Mouse (Mus musculus) kidney, postnatal 0 days (tissue): ENCODE measurements around the gene Tmprss12. TPM values are rescaled to one million over a fixed set of nuclear protein-coding genes. Genes with fewer than 3 reads are reported as not detected.
"Not testable (repeated sequence)": the region's sequence is repeated elsewhere in the genome, so short reads cannot be mapped to it uniquely, and the experiment has no call there.

Experiments
- ATAC-seq: fragments of 200-750 bp; cut with Nextera tagmentation; replicated peaks from 2 replicates; pipeline ENCODE4 v1.8.0; 2017; ENCODE audit warnings: low read depth, moderate number of reproducible peaks, moderate TSS enrichment, moderate library complexity; ENCODE audit not compliant: low FRiP score
- DNase-seq: peaks from one replicate; pipeline ENCODE4 v3.0.0-alpha.2; 2016; ENCODE audit warnings: low spot score
- H3K27ac ChIP-seq: fragments of 300-500 bp; sonication (generic); 2 replicates; pipeline ENCODE4 v1.5.1; 2014; ENCODE audit warnings: mild to moderate bottlenecking
- H3K27me3 ChIP-seq: fragments of 300-500 bp; sonication (generic); 2 replicates; pipeline ENCODE4 v1.6.1; 2014; ENCODE audit warnings: low read length, mixed read lengths; ENCODE audit not compliant: insufficient read depth
- H3K36me3 ChIP-seq: fragments of 300-500 bp; sonication (generic); 2 replicates; pipeline ENCODE4 v1.6.1; 2014; ENCODE audit warnings: low read length, mixed read lengths; ENCODE audit not compliant: insufficient read depth
- H3K4me1 ChIP-seq: fragments of 300-500 bp; sonication (generic); replicated peaks from 2 replicates; pipeline ENCODE4 v1.6.1; 2014; ENCODE audit warnings: antibody characterized with exemption, low read length, mixed read lengths; ENCODE audit not compliant: insufficient read depth
- H3K4me2 ChIP-seq: fragments of 300-500 bp; sonication (generic); 2 replicates; pipeline ENCODE4 v1.6.1; 2014; ENCODE audit warnings: mild to moderate bottlenecking, low read length, moderate library complexity, mixed read lengths
- H3K4me3 ChIP-seq: fragments of 300-500 bp; sonication (generic); replicated peaks from 2 replicates; pipeline ENCODE4 v1.5.1; 2014; ENCODE audit warnings: low read depth, low read length
- H3K9ac ChIP-seq: fragments of 300-500 bp; sonication (generic); 2 replicates; pipeline ENCODE4 v1.6.1; 2014; ENCODE audit warnings: low read depth, low read length
- H3K9me3 ChIP-seq: fragments of 300-500 bp; sonication (generic); replicated peaks from 2 replicates; pipeline ENCODE4 v1.6.1; 2016; ENCODE audit warnings: low read length, inconsistent platforms, mixed read lengths
- CTCF ChIP-seq: IDR thresholded peaks from 2 replicates; pipeline ENCODE4 v1.5.1; 2016; ENCODE audit warnings: antibody characterized with exemption, low read depth, mild to moderate bottlenecking, moderate library complexity
- WGBS: fragments of 180-500 bp; shearing (Covaris S2); extraction: QIAGEN DNeasy Blood & Tissue Kit; methylation state at CpG from one replicate; pipeline ENCODE4 v1.1.7; 2014; 5-methylcytosine and 5-hydroxymethylcytosine counted together
- polyA plus RNA-seq: library from polyadenylated mRNA; unstranded; fragments of >200 nt; fragmentation: Nextera tagmentation; extraction: Ambion mirVana; gene quantifications from 2 replicates; pipeline ENCODE4 v1.2.1, GENCODE M21; 2015

Tmprss12 gene
- polyA plus RNA-seq, 1 experiment from 2014 or later, result not detected

GRCm38 (mm10) chr15:100307438-100308096, 26.9 kb downstream of the Tmprss12 start:
- H3K4me3 ChIP-seq, H3K27ac ChIP-seq, H3K27me3 ChIP-seq, H3K9me3 ChIP-seq, H3K4me2 ChIP-seq, H3K9ac ChIP-seq, ATAC-seq, H3K36me3 ChIP-seq, H3K4me1 ChIP-seq: not testable (repeated sequence)
- WGBS, result 36% methylated on average over 8 of the region's 11 CpGs
- peak; percentile 65 for TF ChIP-seq CTCF
- peak; percentile 83 for DNase-seq

- no peak overlapping the region for H3K9ac ChIP-seq
- no peak overlapping the region for H3K4me3 ChIP-seq
- peak; percentile 12 for DNase-seq
- ATAC-seq, result no peak
- H3K9me3 ChIP-seq, result no peaks in the 10 kb centered on the region
- H3K4me1 ChIP-seq, result no peaks in the 10 kb centered on the region
- H3K27me3 ChIP-seq, result no peaks in the 10 kb centered on the region
- H3K36me3 ChIP-seq, result no peaks in the 10 kb centered on the region
- WGBS, result 60% methylated on average over 2 of the region's 2 CpGs
- H3K4me2 ChIP-seq, result no peak overlapping the region
- no peak for TF ChIP-seq CTCF
- H3K27ac ChIP-seq, result no peak overlapping the region
Measured at GRCm38 (mm10) chr15:100312346-100312745, 31.7 kb downstream of the Tmprss12 start.

DNA sequence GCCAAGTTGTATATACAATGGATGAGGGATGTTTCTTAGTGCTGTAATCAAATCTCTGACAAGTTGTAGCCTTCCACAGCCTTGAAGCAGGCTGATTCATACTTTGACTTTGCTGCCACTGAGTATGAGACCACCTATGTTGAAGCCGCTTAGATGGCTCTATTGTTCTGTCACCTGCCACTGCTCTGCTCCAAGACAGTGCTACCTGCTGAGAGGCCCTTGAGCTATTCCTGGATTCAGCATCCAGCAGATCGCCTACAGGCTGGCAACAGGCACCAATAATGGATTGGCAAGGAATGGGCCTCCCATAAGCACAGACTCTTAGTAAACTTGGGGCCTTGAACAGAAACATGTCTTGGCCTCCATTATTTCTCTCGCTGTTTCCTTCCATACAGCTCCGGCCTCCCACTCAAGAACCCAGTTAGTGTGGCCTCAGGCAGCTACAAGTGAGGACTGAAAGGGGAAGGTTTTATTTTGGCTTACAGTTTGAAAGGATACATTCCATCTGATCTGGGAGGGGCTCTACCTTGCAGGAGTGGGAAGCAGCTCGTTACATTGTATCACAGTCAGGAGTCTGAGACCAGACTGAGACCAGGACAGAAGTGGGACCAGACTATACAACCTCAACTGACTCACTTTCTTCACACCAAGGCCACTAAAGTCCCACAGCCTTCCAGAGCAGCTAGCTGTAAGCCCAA, 34.0 kb downstream of the Tmprss12 start:
- Histone ChIP-seq H3K4me3 (no peak overlapping the region), H3K9ac (no peak overlapping the region), H3K27me3 (no peaks in the 10 kb centered on the region), H3K4me1 (no peaks in the 10 kb centered on the region), H3K27ac (no peak overlapping the region), H3K36me3 (no peaks in the 10 kb centered on the region), H3K9me3 (no peaks in the 10 kb centered on the region), H3K4me2 (no peak overlapping the region)
- WGBS, result 93% methylated on average over 5 of the region's 5 CpGs
- ATAC-seq (no peak), DNase-seq (no peak)
- TF ChIP-seq CTCF, result no peak

DNA sequence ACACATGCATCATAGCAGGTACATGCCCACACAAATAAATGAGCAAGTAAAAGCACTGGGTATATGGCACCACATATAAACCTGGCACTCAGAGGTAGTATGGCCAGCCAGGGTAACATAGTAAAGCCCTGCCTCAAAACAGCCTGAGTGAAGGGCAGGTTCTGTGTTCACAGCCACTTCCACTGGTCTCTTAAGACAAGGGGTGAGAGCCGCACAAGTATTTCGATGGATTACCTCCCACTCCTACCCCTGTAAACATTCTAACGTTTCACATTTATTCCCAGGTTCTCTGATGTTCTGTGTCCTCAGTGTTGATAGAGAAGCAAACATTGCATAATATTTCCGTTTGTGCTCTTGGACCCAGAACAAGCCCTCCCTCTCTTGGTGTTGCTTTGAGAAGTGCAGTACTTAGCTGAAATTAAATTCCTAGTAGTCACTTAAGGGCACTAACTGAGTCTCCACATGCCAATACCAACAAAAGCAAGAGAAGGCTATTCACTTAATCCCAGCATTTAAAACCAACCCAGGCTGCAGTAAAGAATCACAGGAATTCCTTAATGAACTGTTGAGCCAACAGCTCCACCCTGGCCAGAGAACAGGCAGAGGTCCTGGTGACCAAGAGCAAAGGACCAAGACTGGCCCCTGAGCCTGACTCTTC, 37.5 kb downstream of the Tmprss12 start:
- peak; percentile 21 for DNase-seq
- ATAC-seq, H3K4me2 ChIP-seq, H3K36me3 ChIP-seq, H3K9me3 ChIP-seq, H3K27me3 ChIP-seq, H3K27ac ChIP-seq, H3K4me3 ChIP-seq, H3K9ac ChIP-seq, H3K4me1 ChIP-seq: not testable (repeated sequence)
- WGBS, result 55% methylated on average over 4 of the region's 4 CpGs

- DNase-seq, result no peak
- 92% methylated on average over 1 of the region's 1 CpGs for WGBS
- no peak overlapping the region for H3K4me2 ChIP-seq
Measured at GRCm38 (mm10) chr15:100319884-100320283, 39.2 kb downstream of the Tmprss12 start.

GRCm38 (mm10) chr15:100320295-100320905, 39.8 kb downstream of the Tmprss12 start:
- WGBS, result 69% methylated on average over 9 of the region's 9 CpGs
- Histone ChIP-seq H3K27me3 (no peaks in the 10 kb centered on the region), H3K4me3 (no peak overlapping the region), H3K9ac (no peak overlapping the region), H3K4me2 (no peak overlapping the region), H3K9me3 (no peaks in the 10 kb centered on the region), H3K36me3 (no peaks in the 10 kb centered on the region), H3K27ac (no peak overlapping the region), H3K4me1 (0 out of 2 replicates have a peak, but pooled peaks cover 2% of the 10 kb centered on the region)
- no peak for DNase-seq
- ATAC-seq, result no peak
- no peak for TF ChIP-seq CTCF

More at GRCm38 (mm10) chr15:100319884-100320283, 39.2 kb downstream of the Tmprss12 start:
- Histone ChIP-seq H3K27ac (no peak overlapping the region), H3K9ac (no peak overlapping the region), H3K36me3 (no peaks in the 10 kb centered on the region), H3K27me3 (no peaks in the 10 kb centered on the region), H3K9me3 (no peaks in the 10 kb centered on the region), H3K4me1 (no peaks in the 10 kb centered on the region), H3K4me3 (no peak overlapping the region)
- no peak for TF ChIP-seq CTCF
- ATAC-seq, result no peak
